Mouse (Mus musculus) forebrain, embryonic 10.5 days (tissue): Measurements from ENCODE around the gene Lgr6. TPM values are rescaled to one million over a fixed set of nuclear protein-coding genes. Genes with fewer than 3 reads are reported as not detected.
A peak's percentile ranks its signal among the peaks of the same experiment; 100 is the strongest.

Experiments
- DNase-seq: peaks from one replicate; pipeline ENCODE4 v3.0.0-alpha.2; 2017; ENCODE audit warnings: low spot score; ENCODE audit errors: extremely low spot score
- H3K27ac ChIP-seq: fragments of 300-500 bp; sonication (generic); 2 replicates; pipeline ENCODE4 v1.5.1; 2016; ENCODE audit warnings: mild to moderate bottlenecking
- H3K27me3 ChIP-seq: fragments of 300-500 bp; sonication (generic); 2 replicates; pipeline ENCODE4 v1.6.1; 2016; ENCODE audit warnings: mild to moderate bottlenecking; ENCODE audit not compliant: poor library complexity, severe bottlenecking
- H3K36me3 ChIP-seq: fragments of 300-500 bp; sonication (generic); replicated peaks from 2 replicates; pipeline ENCODE4 v1.6.1; 2016; ENCODE audit warnings: mild to moderate bottlenecking, moderate library complexity
- H3K4me1 ChIP-seq: fragments of 300-500 bp; sonication (generic); 2 replicates; pipeline ENCODE4 v1.6.1; 2016
- H3K4me3 ChIP-seq: fragments of 300-500 bp; sonication (generic); 2 replicates; pipeline ENCODE4 v1.5.1; 2016; ENCODE audit warnings: mild to moderate bottlenecking, moderate library complexity
- H3K9me3 ChIP-seq: fragments of 300-500 bp; sonication (generic); 2 replicates; pipeline ENCODE4 v1.6.1; 2016; ENCODE audit warnings: mild to moderate bottlenecking, moderate library complexity
- WGBS: fragments of 180-500 bp; shearing (Covaris S2); methylation state at CpG from one replicate; pipeline ENCODE4 v1.1.7; 2016; 5-methylcytosine and 5-hydroxymethylcytosine counted together
- polyA plus RNA-seq: library from polyadenylated mRNA; unstranded; fragments of >200 nt; fragmentation: Nextera tagmentation; extraction: Ambion mirVana; gene quantifications from 2 replicates; pipeline ENCODE4 v1.2.1, GENCODE M21; 2016

The Lgr6 gene
- polyA plus RNA-seq, 1 experiment from 2014 or later = 0.14 TPM

DNA sequence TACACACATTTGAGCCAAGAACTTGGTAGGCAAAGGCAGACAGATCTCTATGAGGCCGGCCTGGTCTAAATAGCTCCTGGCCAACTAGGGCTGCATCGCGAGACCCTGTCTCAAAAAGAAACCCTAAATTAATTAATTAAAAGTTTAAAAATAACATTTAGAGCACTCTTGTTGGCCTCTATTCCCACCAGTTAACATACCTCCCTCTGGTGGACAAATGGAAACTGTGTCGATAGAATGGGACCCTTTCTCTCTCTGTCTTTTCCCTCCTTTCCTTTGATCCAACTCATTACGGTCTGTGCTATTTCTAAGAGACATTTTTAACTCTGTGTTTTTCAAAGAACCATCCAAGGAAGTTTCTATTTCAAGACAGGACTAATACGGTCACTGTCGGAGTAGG, 144.4 kb downstream of the Lgr6 start:
- Histone ChIP-seq H3K4me3 (no peak overlapping the region), H3K27me3 (peaks cover 8% of the 10 kb centered on the region), H3K36me3 (peaks cover 6% of the 10 kb centered on the region), H3K27ac (no peak overlapping the region), H3K4me1 (peaks cover 27% of the 10 kb centered on the region), H3K9me3 (no peaks in the 10 kb centered on the region)
- 63% methylated on average over 7 of the region's 7 CpGs for WGBS
- DNase-seq = no peak

DNA sequence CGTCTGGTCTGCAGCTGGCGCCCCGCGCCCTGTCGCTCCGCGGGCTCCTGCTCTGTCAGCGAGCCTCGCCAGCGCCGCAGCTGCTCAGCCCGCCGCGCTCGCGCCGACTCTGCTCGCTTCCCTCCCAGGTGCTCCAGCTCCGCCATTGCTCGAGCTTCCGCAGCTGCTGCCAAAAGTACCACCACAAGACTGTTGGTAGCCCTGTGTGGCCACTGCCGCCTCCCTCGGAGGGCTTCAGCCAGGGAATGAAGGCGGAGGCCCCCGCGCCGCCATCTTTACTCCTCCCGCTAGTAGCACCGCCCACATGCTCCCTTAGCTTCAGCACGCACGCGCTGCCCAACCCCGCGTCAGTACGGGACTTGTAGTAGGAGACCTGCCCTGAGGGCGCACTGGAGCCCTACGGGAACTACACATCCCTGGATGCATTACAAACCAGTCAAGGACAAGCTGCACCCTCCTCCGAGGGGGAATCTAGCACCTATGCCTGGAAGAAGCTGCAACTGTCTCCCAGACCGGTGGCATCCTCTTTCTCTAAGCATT, 149.4 kb downstream of the Lgr6 start, which contains the start of gene Ppp1r12b:
Gene Ppp1r12b, minus strand, starts transcription at position 306 of the 540 bp plus-strand sequence.
- Histone ChIP-seq H3K4me3 (peak within 1 kb of the TSS; percentile 87), H3K36me3 (peaks cover 3% of the 10 kb centered on the region; the same call in 1 of the 2 replicates), H3K27me3 (no peaks in the 10 kb centered on the region; the same call in 1 of the 2 replicates), H3K4me1 (peaks cover 22% of the 10 kb centered on the region), H3K9me3 (no peaks in the 10 kb centered on the region), H3K27ac (peak within 1 kb of the TSS; percentile 94)
- DNase-seq = peak; percentile 93
- WGBS = under 1% methylated on average over 39 of the region's 39 CpGs

DNA sequence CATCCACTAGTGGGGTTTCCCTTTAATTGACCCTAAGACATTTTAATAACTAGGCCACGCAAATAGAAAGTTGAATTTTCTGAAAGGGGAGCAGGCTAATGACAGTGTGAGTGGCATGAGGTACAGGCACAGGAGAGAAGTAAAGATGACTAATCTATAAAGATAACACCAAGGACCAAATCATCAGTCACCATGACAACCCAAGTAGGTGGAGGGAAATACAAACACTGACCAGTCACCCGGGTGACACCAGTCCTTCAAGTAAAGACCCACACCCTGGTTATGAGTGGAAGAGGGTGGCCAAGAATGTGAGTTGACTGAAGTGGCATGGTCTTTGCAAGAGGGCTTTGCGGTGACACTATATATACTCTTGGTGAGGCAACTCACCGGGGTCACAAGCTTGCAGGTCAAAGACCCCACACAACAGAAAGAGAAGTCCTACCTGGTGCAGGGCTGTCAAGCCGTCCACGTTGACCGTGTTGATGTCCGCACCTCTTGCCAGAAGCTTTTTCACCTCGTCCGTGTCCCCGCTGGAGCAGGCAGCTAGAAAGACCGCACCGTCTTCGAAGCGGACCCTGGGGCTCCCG, 149.9 kb downstream of the Lgr6 start:
- 7% methylated on average over 16 of the region's 16 CpGs for WGBS
- peaks cover 3% of the 10 kb centered on the region; the same call in 1 of the 2 replicates for H3K36me3 ChIP-seq
- H3K4me3 ChIP-seq = peak overlapping the region; percentile 87
- H3K9me3 ChIP-seq = no peaks in the 10 kb centered on the region
- H3K4me1 ChIP-seq = peaks cover 22% of the 10 kb centered on the region
- peak overlapping the region; percentile 94 for H3K27ac ChIP-seq
- no peaks in the 10 kb centered on the region for H3K27me3 ChIP-seq
- no peak for DNase-seq

DNA sequence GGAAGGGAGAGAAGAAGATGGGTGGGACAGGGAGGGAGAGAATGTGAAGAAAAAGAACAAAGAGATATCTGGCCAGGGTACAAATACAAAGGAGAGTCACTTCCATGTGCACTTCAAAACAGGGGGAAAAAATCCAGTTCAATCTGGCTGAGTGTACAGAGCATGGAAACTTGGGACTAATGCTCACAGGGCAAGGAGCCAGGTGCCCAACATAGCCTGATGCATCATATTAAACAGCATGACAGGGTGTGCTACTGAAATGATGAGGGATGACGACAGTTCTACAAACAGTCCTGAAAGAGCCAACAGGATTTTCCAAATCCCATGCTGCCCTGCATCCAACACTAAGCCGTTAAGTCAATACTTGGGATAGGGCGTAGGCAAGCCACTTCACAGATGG, 155.1 kb downstream of the Lgr6 start:
- H3K4me1 ChIP-seq = peaks cover 13% of the 10 kb centered on the region
- no peak for DNase-seq
- 93% methylated on average over 3 of the region's 3 CpGs for WGBS
- H3K4me3 ChIP-seq = no peak overlapping the region
- no peak overlapping the region for H3K27ac ChIP-seq
- H3K36me3 ChIP-seq = peaks cover 9% of the 10 kb centered on the region; the same call in 1 of the 2 replicates
- H3K27me3 ChIP-seq = no peaks in the 10 kb centered on the region
- no peaks in the 10 kb centered on the region for H3K9me3 ChIP-seq

DNA sequence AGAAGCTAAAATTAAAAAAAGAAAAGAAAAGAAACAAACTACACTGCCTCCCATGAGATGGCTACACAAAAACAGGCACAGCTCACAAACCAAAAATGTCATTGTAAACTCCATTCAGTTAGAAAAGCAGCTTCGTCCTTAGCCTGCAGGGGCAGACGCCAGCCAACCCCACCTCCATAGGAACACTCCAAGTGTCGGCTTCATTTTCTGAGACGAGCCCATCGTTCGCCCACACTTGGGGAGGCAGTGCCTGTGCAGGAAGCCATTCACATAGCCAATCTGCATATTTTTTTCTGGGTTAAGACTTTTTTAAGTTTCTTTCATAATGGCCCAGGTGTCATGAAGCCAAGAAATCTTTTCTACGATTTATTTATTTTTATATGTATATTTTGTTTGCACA, 157.5 kb downstream of the Lgr6 start:
- Histone ChIP-seq H3K4me1 (no peaks in the 10 kb centered on the region), H3K27ac (no peak overlapping the region), H3K9me3 (no peaks in the 10 kb centered on the region), H3K36me3 (peaks cover 7% of the 10 kb centered on the region; the same call in 1 of the 2 replicates), H3K27me3 (no peaks in the 10 kb centered on the region), H3K4me3 (no peak overlapping the region)
- no peak for DNase-seq
- 87% methylated on average over 7 of the region's 7 CpGs for WGBS

DNA sequence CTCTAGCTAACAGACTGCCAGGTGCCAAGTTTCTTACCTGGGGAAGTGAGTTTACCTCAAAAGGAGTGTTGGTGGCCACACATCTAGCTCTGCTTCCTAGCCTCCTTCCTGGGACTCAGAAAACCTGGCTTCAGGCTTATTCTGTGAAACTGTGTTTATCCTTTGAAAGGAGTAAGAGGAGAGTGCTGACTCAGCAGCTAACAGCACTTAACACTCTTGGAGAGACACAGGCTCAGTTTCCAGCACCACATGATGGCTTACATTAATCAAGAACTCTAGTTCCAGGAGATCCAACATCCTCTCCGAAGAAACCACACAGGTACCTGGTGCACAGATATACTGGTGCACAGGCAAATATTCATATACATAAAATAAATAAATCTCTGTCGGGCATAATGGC, 162.2 kb downstream of the Lgr6 start:
- 92% methylated on average over 2 of the region's 2 CpGs for WGBS
- H3K27me3 ChIP-seq = no peaks in the 10 kb centered on the region
- no peak overlapping the region for H3K4me3 ChIP-seq
- H3K4me1 ChIP-seq = no peaks in the 10 kb centered on the region
- peaks cover 4% of the 10 kb centered on the region; the same call in 1 of the 2 replicates for H3K36me3 ChIP-seq
- H3K27ac ChIP-seq = no peak overlapping the region
- H3K9me3 ChIP-seq = no peaks in the 10 kb centered on the region
- DNase-seq = no peak

DNA sequence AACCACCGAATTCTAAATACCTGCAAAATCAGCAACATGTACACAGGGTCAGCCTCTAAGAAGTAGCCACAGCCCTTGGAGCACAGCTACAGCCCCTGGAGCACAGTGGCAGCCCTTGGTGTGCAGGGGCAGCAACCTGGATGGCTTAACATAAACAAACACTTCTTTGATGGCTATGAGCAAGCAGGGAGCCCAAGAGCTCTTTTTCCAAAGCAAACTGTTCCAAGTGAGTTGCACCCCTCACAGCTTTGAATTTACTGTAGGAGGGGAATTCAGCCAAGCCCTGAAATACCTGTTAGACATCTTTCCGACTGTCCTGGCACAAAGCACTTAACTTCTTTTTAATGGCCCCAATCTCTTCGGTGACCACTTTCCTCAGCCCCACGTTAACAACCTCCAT, 164.2 kb downstream of the Lgr6 start:
- H3K4me1 ChIP-seq = no peaks in the 10 kb centered on the region
- H3K27ac ChIP-seq = no peak overlapping the region
- no peaks in the 10 kb centered on the region for H3K36me3 ChIP-seq
- DNase-seq = no peak
- no peaks in the 10 kb centered on the region for H3K9me3 ChIP-seq
- H3K27me3 ChIP-seq = no peaks in the 10 kb centered on the region
- 78% methylated on average over 4 of the region's 4 CpGs for WGBS
- H3K4me3 ChIP-seq = no peak overlapping the region

DNA sequence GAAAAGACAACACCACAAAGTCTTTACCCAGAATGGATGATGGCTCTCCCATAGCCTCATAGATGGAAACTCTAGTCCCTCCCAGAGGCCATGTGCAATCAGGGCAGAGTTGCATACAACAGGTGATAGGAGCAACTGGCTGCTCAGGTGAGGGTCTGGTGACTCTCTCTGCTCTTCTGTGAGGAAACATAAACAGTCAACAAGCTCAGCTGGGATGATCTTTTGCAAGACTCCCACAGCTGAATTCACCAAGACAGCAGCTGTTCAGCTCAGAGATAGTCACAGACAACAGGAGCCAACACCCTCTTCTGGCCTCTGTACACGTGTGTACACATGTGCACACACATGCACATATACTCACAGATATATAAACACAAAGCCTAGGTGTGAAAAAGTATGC, 166.8 kb downstream of the Lgr6 start:
- H3K9me3 ChIP-seq = no peaks in the 10 kb centered on the region

DNA sequence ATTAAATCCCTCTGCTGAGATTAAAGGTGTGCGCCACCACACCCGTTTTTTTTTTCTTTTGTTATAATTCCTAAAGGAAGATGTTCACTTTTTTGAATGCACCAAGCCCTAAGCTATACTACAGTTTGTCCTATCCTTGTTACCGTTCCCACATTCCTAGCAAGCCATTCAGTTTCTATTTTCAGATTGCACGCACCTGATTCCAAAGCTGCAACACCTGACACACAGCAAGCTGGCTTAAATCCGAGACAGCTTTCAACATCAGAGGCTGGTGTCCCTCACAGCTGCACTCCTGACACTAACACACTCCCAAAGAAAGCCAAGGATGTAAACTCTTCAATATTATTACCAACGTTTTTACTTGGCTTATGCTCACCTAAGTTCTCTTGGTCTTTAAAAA, 168.7 kb downstream of the Lgr6 start:
- Histone ChIP-seq H3K9me3 (no peaks in the 10 kb centered on the region), H3K36me3 (no peaks in the 10 kb centered on the region), H3K4me1 (peaks cover 22% of the 10 kb centered on the region), H3K27ac (no peak overlapping the region), H3K27me3 (no peaks in the 10 kb centered on the region), H3K4me3 (no peak overlapping the region)
- no peak for DNase-seq
- WGBS = 88% methylated on average over 6 of the region's 6 CpGs

More for the DNA sequence above, 166.8 kb downstream of the Lgr6 start:
- H3K27ac ChIP-seq = no peak overlapping the region
- H3K27me3 ChIP-seq = no peaks in the 10 kb centered on the region
- no peaks in the 10 kb centered on the region for H3K36me3 ChIP-seq
- H3K4me1 ChIP-seq = peaks cover 3% of the 10 kb centered on the region; the same call in 1 of the 2 replicates
- 90% methylated on average over 1 of the region's 1 CpGs for WGBS
- no peak for DNase-seq
- H3K4me3 ChIP-seq = no peak overlapping the region

Other genes starting within 250 kb of the Lgr6 start
- 5.8 and 6.5 TPM in 2 replicates for gene Ppp1r12b, start 149.3 kb downstream of the Lgr6 start, polyA plus RNA-seq
- gene Ube2t, start 142.7 kb downstream of the Lgr6 start, polyA plus RNA-seq = 58.0 and 58.9 TPM in 2 replicates
- gene Ptpn7, start 27.4 kb upstream of the Lgr6 start, polyA plus RNA-seq = 1.9 and 2.3 TPM in 2 replicates
- 37.6 and 39.2 TPM in 2 replicates for gene Arl8a, start 41.5 kb upstream of the Lgr6 start, polyA plus RNA-seq
- gene Gpr37l1, start 62.4 kb upstream of the Lgr6 start, polyA plus RNA-seq = not detected in 2 replicates
- gene Elf3, start 153.3 kb upstream of the Lgr6 start, polyA plus RNA-seq = 3.3 and 4.0 TPM in 2 replicates
- gene Rnpep, start 178.8 kb upstream of the Lgr6 start, polyA plus RNA-seq = 92.3 and 94.5 TPM in 2 replicates
- gene Timm17a, start 208.5 kb upstream of the Lgr6 start, polyA plus RNA-seq = 197 TPM in 2 replicates
- gene Lmod1, start 219.5 kb upstream of the Lgr6 start, polyA plus RNA-seq = 0.36 and 0.41 TPM in 2 replicates